Mouse (Mus musculus) liver, postnatal 0 days (tissue): ENCODE results near the gene Gm21094. TPM values are rescaled to one million over a fixed set of nuclear protein-coding genes. Genes with fewer than 3 reads are reported as not detected.
"Not testable (repeated sequence)": the region's sequence is repeated elsewhere in the genome, so short reads cannot be mapped to it uniquely, and the experiment has no call there.

ENCODE experiments used
- ATAC-seq: fragments of 200-750 bp; cut with Nextera tagmentation; 2 replicates; pipeline ENCODE4 v1.8.0; 2017; ENCODE audit warnings: mild to moderate bottlenecking, moderate library complexity
- DNase-seq: peaks from one replicate; pipeline ENCODE4 v3.0.0-alpha.2; 2016
- H3K27ac ChIP-seq: fragments of 300-500 bp; sonication (generic); 2 replicates; pipeline ENCODE4 v1.5.1; 2014; ENCODE audit warnings: antibody characterized with exemption, moderate library complexity, mild to moderate bottlenecking, low read depth
- H3K27me3 ChIP-seq: fragments of 300-500 bp; sonication (generic); 2 replicates; pipeline ENCODE4 v1.6.1; 2014; ENCODE audit warnings: low read length, control low read depth, mixed read lengths; ENCODE audit not compliant: insufficient read depth
- H3K36me3 ChIP-seq: fragments of 300-500 bp; sonication (generic); replicated peaks from 2 replicates; pipeline ENCODE4 v1.6.1; 2014; ENCODE audit warnings: mild to moderate bottlenecking, control low read depth, low read length, moderate library complexity, mixed read lengths; ENCODE audit not compliant: insufficient read depth
- H3K4me1 ChIP-seq: fragments of 300-500 bp; sonication (generic); 2 replicates; pipeline ENCODE4 v1.6.1; 2014; ENCODE audit warnings: antibody characterized with exemption, mild to moderate bottlenecking, control low read depth; ENCODE audit not compliant: insufficient read depth
- H3K4me2 ChIP-seq: fragments of 300-500 bp; sonication (generic); 2 replicates; pipeline ENCODE4 v1.6.1; 2014; ENCODE audit warnings: low read depth, mild to moderate bottlenecking, low read length, moderate library complexity, mixed read lengths
- H3K4me3 ChIP-seq: fragments of 300-500 bp; sonication (generic); 2 replicates; pipeline ENCODE4 v1.5.1; 2014; ENCODE audit warnings: low read depth, low read length
- H3K9ac ChIP-seq: fragments of 300-500 bp; sonication (generic); replicated peaks from 2 replicates; pipeline ENCODE4 v1.6.1; 2014; ENCODE audit warnings: mild to moderate bottlenecking, moderate library complexity
- H3K9me3 ChIP-seq: fragments of 300-500 bp; sonication (generic); 2 replicates; pipeline ENCODE4 v1.6.1; 2016; ENCODE audit warnings: mild to moderate bottlenecking, control low read depth, low read length, mixed read lengths
- WGBS: fragments of 180-500 bp; shearing (Covaris S2); extraction: QIAGEN DNeasy Blood & Tissue Kit; methylation state at CpG from one replicate; pipeline ENCODE4 v1.1.7; 2014; ENCODE audit not compliant: insufficient replicate concordance; 5-methylcytosine and 5-hydroxymethylcytosine counted together
- polyA plus RNA-seq: library from polyadenylated mRNA; unstranded; fragments of >200 nt; fragmentation: Nextera tagmentation; extraction: Ambion mirVana; gene quantifications from 2 replicates; pipeline ENCODE4 v1.2.1, GENCODE M21; 2015

Gm21094 gene
- not detected in 2 replicates for polyA plus RNA-seq

DNA sequence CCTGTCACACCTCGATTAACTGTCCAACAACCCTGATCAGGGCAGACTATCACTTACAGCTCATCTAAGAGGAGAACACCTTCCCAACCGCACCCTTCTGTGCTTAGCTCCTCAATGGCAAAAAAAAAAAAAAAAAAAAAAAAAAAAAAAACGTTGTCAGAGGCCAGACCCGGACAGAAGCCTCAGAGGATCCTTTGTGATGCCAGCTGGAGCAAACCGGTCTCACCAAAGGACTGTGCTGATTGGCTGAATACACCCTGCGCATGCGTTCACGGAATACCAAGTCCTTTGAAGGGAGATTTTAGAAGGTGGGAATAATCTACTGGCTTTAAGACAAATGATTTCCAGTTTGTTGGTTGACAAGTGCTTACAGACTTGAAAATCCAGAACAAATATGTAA lies at the start of gene Gm21094:
Gene Gm21094 (minus strand): TSS at position 101 of the 400 bp plus-strand sequence.
- WGBS, result no CpG with 5 or more reads among the region's 8 CpGs

More for the DNA sequence above, at the start of gene Gm21094:
- H3K4me1 ChIP-seq, DNase-seq, H3K9me3 ChIP-seq, H3K4me2 ChIP-seq, H3K27me3 ChIP-seq, H3K36me3 ChIP-seq, H3K9ac ChIP-seq, ATAC-seq, H3K27ac ChIP-seq, H3K4me3 ChIP-seq: not testable (repeated sequence)
